Mouse (Mus musculus) embryonic facial prominence, embryonic 14.5 days (tissue): ENCODE measurements around the gene Tedc2. TPM values are rescaled to one million over a fixed set of nuclear protein-coding genes. Genes with fewer than 3 reads are reported as not detected.

Experiments used
- ATAC-seq: fragments of 200-750 bp; cut with Nextera tagmentation; 2 replicates; pipeline ENCODE4 v1.8.0; 2017; ENCODE audit warnings: low read depth, moderate number of reproducible peaks, moderate TSS enrichment
- DNase-seq: peaks from one replicate; pipeline ENCODE4 v3.0.0-alpha.2; 2015; ENCODE audit warnings: low spot score
- H3K27ac ChIP-seq: fragments of 300-500 bp; sonication (generic); replicated peaks from 2 replicates; pipeline ENCODE4 v1.5.1; 2014; ENCODE audit warnings: low read depth, mild to moderate bottlenecking, low read length, moderate library complexity
- H3K27me3 ChIP-seq: fragments of 300-500 bp; sonication (generic); replicated peaks from 2 replicates; pipeline ENCODE4 v1.6.1; 2014; ENCODE audit warnings: low read length; ENCODE audit not compliant: control insufficient read depth, insufficient read depth
- H3K36me3 ChIP-seq: fragments of 300-500 bp; sonication (generic); 2 replicates; pipeline ENCODE4 v1.6.1; 2014; ENCODE audit warnings: low read length, mixed read lengths; ENCODE audit not compliant: control insufficient read depth, insufficient read depth
- H3K4me1 ChIP-seq: fragments of 300-500 bp; sonication (generic); 2 replicates; pipeline ENCODE4 v1.6.1; 2014; ENCODE audit warnings: antibody characterized with exemption, low read length; ENCODE audit not compliant: control insufficient read depth, insufficient read depth
- H3K4me2 ChIP-seq: fragments of 300-500 bp; sonication (generic); 2 replicates; pipeline ENCODE4 v1.6.1; 2014; ENCODE audit warnings: low read depth, mild to moderate bottlenecking, low read length, moderate library complexity, mixed read lengths
- H3K4me3 ChIP-seq: fragments of 300-500 bp; sonication (generic); 2 replicates; pipeline ENCODE4 v1.5.1; 2014; ENCODE audit warnings: low read depth, mild to moderate bottlenecking, low read length
- H3K9ac ChIP-seq: fragments of 300-500 bp; sonication (generic); 2 replicates; pipeline ENCODE4 v1.6.1; 2014; ENCODE audit warnings: low read depth, mild to moderate bottlenecking, low read length, moderate library complexity, mixed read lengths
- H3K9me3 ChIP-seq: fragments of 300-500 bp; sonication (generic); 2 replicates; pipeline ENCODE4 v1.6.1; 2016; ENCODE audit warnings: low read length; ENCODE audit not compliant: control insufficient read depth
- WGBS: fragments of 180-500 bp; shearing (Covaris S2); extraction: QIAGEN DNeasy Blood & Tissue Kit; methylation state at CpG from one replicate; pipeline ENCODE4 v1.1.7; 2014; 5-methylcytosine and 5-hydroxymethylcytosine counted together
- polyA plus RNA-seq: library from polyadenylated mRNA; unstranded; fragments of >200 nt; fragmentation: Nextera tagmentation; extraction: Ambion mirVana; gene quantifications from 2 replicates; pipeline ENCODE4 v1.2.1, GENCODE M21; 2014

Tedc2 gene
- polyA plus RNA-seq, 1 experiment from 2014 or later = 9.2 TPM

DNA sequence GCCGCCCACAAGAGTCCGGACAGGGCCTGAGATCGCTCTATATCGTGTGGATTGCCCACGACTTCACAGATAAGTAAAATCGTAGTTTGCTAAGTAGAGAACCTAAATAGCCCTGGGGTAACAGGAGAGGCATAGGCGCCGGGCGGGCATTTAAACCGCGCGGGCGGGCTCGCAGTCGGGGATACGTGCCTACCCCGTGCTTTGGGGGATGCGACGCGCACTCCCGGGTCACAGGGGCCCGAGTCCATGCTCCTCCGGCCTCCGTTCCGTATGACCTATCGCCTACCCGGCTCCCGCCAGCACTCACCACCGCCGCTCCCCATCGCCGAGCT is 30.3 kb upstream of the Tedc2 start:
- WGBS = 0% methylated on average over 17 of the region's 32 CpGs

GRCm38 (mm10) chr17:24248641-24249040 is 28.0 kb upstream of the Tedc2 start:
- ATAC-seq (no peak), DNase-seq (no peak)
- no peaks in the 10 kb centered on the region for H3K27me3 ChIP-seq
- 93% methylated on average over 2 of the region's 2 CpGs for WGBS
- H3K36me3 ChIP-seq = peaks cover 45% of the 10 kb centered on the region
- no peak overlapping the region for H3K4me2 ChIP-seq
- no peak overlapping the region for H3K27ac ChIP-seq
- H3K4me1 ChIP-seq = peaks cover 16% of the 10 kb centered on the region
- peaks cover 5% of the 10 kb centered on the region; the same call in 1 of the 2 replicates for H3K9me3 ChIP-seq
- H3K9ac ChIP-seq = no peak overlapping the region
- H3K4me3 ChIP-seq = no peak overlapping the region

More for the DNA sequence above, 30.3 kb upstream of the Tedc2 start:
- DNase-seq (no peak), ATAC-seq (no peak)
- no peaks in the 10 kb centered on the region for H3K27me3 ChIP-seq
- peaks cover 27% of the 10 kb centered on the region for H3K36me3 ChIP-seq
- peak overlapping the region; percentile 77 for H3K9ac ChIP-seq
- H3K27ac ChIP-seq = peak overlapping the region; percentile 68
- peak overlapping the region; percentile 71 for H3K4me2 ChIP-seq
- peak overlapping the region; percentile 69 for H3K4me3 ChIP-seq
- H3K4me1 ChIP-seq = peaks cover 16% of the 10 kb centered on the region
- H3K9me3 ChIP-seq = no peaks in the 10 kb centered on the region

- no peak for ATAC-seq
- Histone ChIP-seq H3K9ac (no peak overlapping the region), H3K9me3 (peaks cover 7% of the 10 kb centered on the region; the same call in 1 of the 2 replicates), H3K4me1 (no peaks in the 10 kb centered on the region), H3K27ac (no peak overlapping the region), H3K36me3 (peaks cover 90% of the 10 kb centered on the region), H3K4me3 (no peak overlapping the region), H3K27me3 (no peaks in the 10 kb centered on the region), H3K4me2 (no peak overlapping the region)
- 97% methylated on average over 8 of the region's 8 CpGs for WGBS
- DNase-seq = no peak
Measured at GRCm38 (mm10) chr17:24244061-24244460, 23.4 kb upstream of the Tedc2 start.

GRCm38 (mm10) chr17:24243311-24243969 is 22.8 kb upstream of the Tedc2 start:
- Histone ChIP-seq H3K4me2 (no peak overlapping the region), H3K27me3 (no peaks in the 10 kb centered on the region), H3K9me3 (peaks cover 7% of the 10 kb centered on the region; the same call in 1 of the 2 replicates), H3K9ac (no peak overlapping the region), H3K4me1 (no peaks in the 10 kb centered on the region), H3K27ac (no peak overlapping the region), H3K4me3 (no peak overlapping the region), H3K36me3 (peaks cover 90% of the 10 kb centered on the region)
- ATAC-seq = no peak
- DNase-seq = no peak
- WGBS = 86% methylated on average over 4 of the region's 4 CpGs

- Histone ChIP-seq H3K9me3 (no peaks in the 10 kb centered on the region), H3K27me3 (no peaks in the 10 kb centered on the region), H3K4me2 (no peak overlapping the region), H3K36me3 (peaks cover 100% of the 10 kb centered on the region), H3K4me3 (no peak overlapping the region), H3K4me1 (no peaks in the 10 kb centered on the region), H3K27ac (no peak overlapping the region), H3K9ac (no peak overlapping the region)
- WGBS = 96% methylated on average over 7 of the region's 7 CpGs
- ATAC-seq = no peak
- no peak for DNase-seq
Measured at GRCm38 (mm10) chr17:24236921-24237320, 16.3 kb upstream of the Tedc2 start.

DNA sequence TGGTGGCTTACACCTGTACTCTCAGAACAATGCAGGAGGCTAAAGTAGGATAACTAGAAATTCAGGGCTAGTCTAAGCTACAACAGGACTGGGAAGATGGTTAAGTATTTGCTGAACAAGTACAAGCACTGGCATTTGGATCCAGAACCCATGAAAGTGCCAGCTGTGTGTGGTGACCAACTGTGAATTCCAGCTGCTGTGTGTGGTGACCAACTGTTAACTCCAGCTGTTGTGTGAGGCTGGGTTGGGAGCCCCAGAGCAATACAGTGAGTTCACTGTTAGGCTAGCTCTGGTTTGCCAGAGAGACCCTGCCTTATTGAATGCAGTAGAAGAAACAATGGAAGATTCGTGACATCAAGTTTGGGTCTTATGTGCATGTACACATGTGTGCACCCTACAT is 15.8 kb upstream of the Tedc2 start:
- Histone ChIP-seq H3K4me3 (no peak overlapping the region), H3K27ac (no peak overlapping the region), H3K27me3 (no peaks in the 10 kb centered on the region), H3K36me3 (peaks cover 99% of the 10 kb centered on the region), H3K4me1 (no peaks in the 10 kb centered on the region), H3K4me2 (no peak overlapping the region), H3K9ac (no peak overlapping the region), H3K9me3 (no peaks in the 10 kb centered on the region)
- DNase-seq = no peak
- no peak for ATAC-seq
- 94% methylated on average over 1 of the region's 1 CpGs for WGBS

DNA sequence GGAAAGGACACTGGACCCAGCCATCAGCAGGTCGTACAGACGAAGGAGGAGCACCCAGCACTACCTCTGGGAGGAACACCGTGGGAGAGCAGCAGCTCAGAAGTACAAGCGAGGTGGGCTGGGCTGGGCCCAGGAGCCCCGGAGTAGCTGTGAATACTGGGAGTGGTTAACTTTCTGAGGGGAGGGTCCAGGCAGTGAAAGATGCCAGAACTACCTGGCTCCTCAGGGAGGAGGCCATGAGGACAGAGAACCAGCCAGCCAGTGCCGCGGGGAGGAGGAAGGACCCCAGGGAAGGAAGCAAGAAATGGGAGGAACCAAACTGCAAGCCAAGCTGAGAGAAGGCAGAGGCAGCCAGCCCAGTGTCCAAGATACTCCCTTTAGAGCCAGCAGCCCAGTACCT is 7.3 kb upstream of the Tedc2 start:
- ATAC-seq = no peak
- 90% methylated on average over 7 of the region's 7 CpGs for WGBS
- H3K27ac ChIP-seq = no peak overlapping the region
- H3K4me2 ChIP-seq = no peak overlapping the region
- DNase-seq = no peak
- H3K4me3 ChIP-seq = no peak overlapping the region
- no peaks in the 10 kb centered on the region for H3K27me3 ChIP-seq
- peaks cover 91% of the 10 kb centered on the region for H3K36me3 ChIP-seq
- H3K9ac ChIP-seq = no peak overlapping the region
- no peaks in the 10 kb centered on the region for H3K9me3 ChIP-seq
- no peaks in the 10 kb centered on the region for H3K4me1 ChIP-seq

DNA sequence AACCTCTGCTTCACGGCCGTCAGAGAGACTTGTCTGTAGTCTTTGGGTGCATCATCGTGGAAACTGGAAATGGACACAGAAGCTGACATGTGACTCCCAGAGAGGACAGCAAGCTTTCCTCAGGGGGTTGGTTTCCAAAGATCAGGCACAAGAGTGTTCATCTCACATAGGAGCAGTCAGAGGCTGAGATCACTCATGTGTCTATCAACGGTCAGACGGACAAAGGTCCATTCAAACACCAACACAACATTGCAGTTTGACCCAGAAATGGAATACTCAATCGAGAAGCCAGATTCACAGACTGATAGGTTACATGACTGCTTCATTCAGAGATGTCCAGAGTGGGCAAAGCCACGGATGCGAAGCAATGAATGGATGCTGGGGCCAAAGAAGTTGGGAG is 6.1 kb upstream of the Tedc2 start:
- peaks cover 82% of the 10 kb centered on the region for H3K36me3 ChIP-seq
- no peak overlapping the region for H3K9ac ChIP-seq
- no peak overlapping the region for H3K4me3 ChIP-seq
- ATAC-seq (no peak), DNase-seq (no peak)
- H3K4me2 ChIP-seq = no peak overlapping the region
- H3K27me3 ChIP-seq = no peaks in the 10 kb centered on the region
- H3K27ac ChIP-seq = no peak overlapping the region
- H3K9me3 ChIP-seq = no peaks in the 10 kb centered on the region
- WGBS = 91% methylated on average over 8 of the region's 8 CpGs
- no peaks in the 10 kb centered on the region for H3K4me1 ChIP-seq

DNA sequence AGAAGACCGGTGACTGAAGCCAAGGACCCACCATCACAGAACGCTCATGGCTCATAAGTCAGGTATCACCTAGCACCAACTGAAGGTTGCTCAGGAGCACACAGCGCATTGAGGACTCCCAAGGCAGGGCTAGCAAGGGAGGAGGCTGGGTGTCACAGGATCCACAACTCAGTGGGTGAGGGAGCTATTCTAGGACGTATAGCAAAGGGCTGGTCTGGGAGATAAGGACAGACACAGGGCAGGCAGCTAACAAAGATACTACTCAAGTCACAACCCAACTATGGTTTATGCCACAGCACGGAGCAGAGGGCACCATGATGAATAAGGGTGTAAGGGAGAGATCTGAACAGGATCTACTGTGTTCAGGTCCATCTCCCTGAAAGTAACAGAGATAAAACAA is 5.2 kb upstream of the Tedc2 start:
- DNase-seq (no peak), ATAC-seq (no peak)
- Histone ChIP-seq H3K4me2 (no peak overlapping the region), H3K4me1 (no peaks in the 10 kb centered on the region), H3K9ac (peak overlapping the region; percentile 5; the same call in 1 of the 2 replicates), H3K36me3 (peaks cover 75% of the 10 kb centered on the region), H3K27ac (no peak overlapping the region), H3K4me3 (no peak overlapping the region), H3K9me3 (no peaks in the 10 kb centered on the region), H3K27me3 (no peaks in the 10 kb centered on the region)
- 92% methylated on average over 5 of the region's 5 CpGs for WGBS
